22 mouse cellular contexts compared by ENCODE assay signal in the genomic region with DNA sequence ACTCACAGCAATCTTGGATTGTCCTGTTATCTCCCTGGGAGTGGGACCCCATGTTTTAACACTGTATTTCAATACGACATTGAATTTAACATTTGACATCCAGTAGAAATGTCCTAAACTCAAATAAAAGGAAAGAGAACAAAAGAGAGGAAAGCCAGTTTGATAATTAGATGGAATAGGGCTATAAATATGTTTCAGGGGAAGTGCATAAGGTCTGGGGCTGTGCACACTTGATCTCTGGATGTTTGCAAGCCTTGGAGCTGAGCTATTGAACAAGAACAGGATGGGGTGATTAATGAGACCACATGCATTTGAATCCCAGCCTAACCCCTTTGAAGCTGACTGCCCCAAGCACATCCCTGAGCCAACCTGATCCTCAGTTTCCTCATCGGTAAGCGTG.
DNase-seq lines count a peak whose midpoint lies in the region; ATAC-seq and TF ChIP-seq lines count a peak whose summit lies in the region.
"Had no signal": no experiment of that assay in that cellular context is flagged by ENCODE, and none has a peak within 500 bp of the region (broad histone marks: within the 10 kb centered on the region; RNA-seq: fewer than 3 reads in every experiment).

No protein-coding gene starts in this region.

- no peak overlapping the region for H3K4me3 ChIP-seq in embryonic facial prominence, embryonic 12.5 days
- H3K4me3 ChIP-seq in embryonic facial prominence, embryonic 10.5 days: no peak overlapping the region
- no peak overlapping the region for H3K4me3 ChIP-seq in kidney, embryonic 15.5 days (replicated peaks)
- H3K4me3 ChIP-seq in kidney, postnatal 0 days (replicated peaks; ENCODE audit: low read depth, low read length): no peak overlapping the region
- H3K4me3 ChIP-seq: forebrain, embryonic 13.5 days; forebrain, embryonic 15.5 days had no signal

- no peak for TF ChIP-seq CTCF in kidney, postnatal 0 days (IDR thresholded peaks at IDR 0.05; ENCODE audit: low read depth)

- H3K9me3 ChIP-seq in embryonic facial prominence, embryonic 12.5 days: no peaks in the 10 kb centered on the region
- H3K9me3 ChIP-seq in embryonic facial prominence, embryonic 10.5 days: no peaks in the 10 kb centered on the region
- H3K9me3 ChIP-seq in kidney, embryonic 15.5 days (replicated peaks): no peaks in the 10 kb centered on the region
- no peaks in the 10 kb centered on the region; the same call in 1 of the 2 replicates for H3K9me3 ChIP-seq in kidney, postnatal 0 days (replicated peaks; ENCODE audit: low read length)
- H3K9me3 ChIP-seq: forebrain, embryonic 13.5 days; forebrain, embryonic 15.5 days; G1E had no signal

- no peak for DNase-seq in embryonic facial prominence, embryonic 10.5 days (ENCODE audit: low spot score)
- no peak for DNase-seq in kidney, adult 9 months
- peak; percentile 68 for DNase-seq in kidney, postnatal 0 days (ENCODE audit: low spot score)
- DNase-seq in kidney, postnatal 36 days: no peak
- DNase-seq: adrenal gland, adult 8-10 months; adrenal gland, postnatal 14 days; adrenal gland, postnatal 36 days; B cell, adult 2 months; cerebellum, adult 11-12 months; cerebellum, adult 2 months; cerebellum, adult 9-10 months; cerebellum, postnatal 10 days; cerebellum, postnatal 25 days; forebrain, postnatal 0 days had no signal

- no peak overlapping the region for H3K9ac ChIP-seq in embryonic facial prominence, embryonic 12.5 days
- H3K9ac ChIP-seq in kidney, embryonic 15.5 days: no peak overlapping the region
- no peak overlapping the region for H3K9ac ChIP-seq in kidney, postnatal 0 days (ENCODE audit: low read depth, low read length)
- H3K9ac ChIP-seq: forebrain, embryonic 13.5 days; forebrain, embryonic 15.5 days; forebrain, postnatal 0 days had no signal

- peak overlapping the region; percentile 24; the same call in 1 of the 2 replicates for H3K27ac ChIP-seq in embryonic facial prominence, embryonic 12.5 days
- no peak overlapping the region; the same call in 1 of the 2 replicates for H3K27ac ChIP-seq in embryonic facial prominence, embryonic 10.5 days (replicated peaks)
- peak overlapping the region; percentile 77 for H3K27ac ChIP-seq in kidney, embryonic 15.5 days
- H3K27ac ChIP-seq in kidney, postnatal 0 days: 0 out of 2 replicates have a peak overlapping the region, but pooled peaks have one; percentile 60
- H3K27ac ChIP-seq: forebrain, embryonic 13.5 days; forebrain, embryonic 15.5 days had no signal

- 71% methylated on average over 3 of the region's 3 CpGs for WGBS in embryonic facial prominence, embryonic 12.5 days
- 84% methylated on average over 3 of the region's 3 CpGs for WGBS in embryonic facial prominence, embryonic 10.5 days
- 27% methylated on average over 3 of the region's 3 CpGs for WGBS in kidney, embryonic 15.5 days
- WGBS in kidney, postnatal 0 days: 32% methylated on average over 3 of the region's 3 CpGs

- no peaks in the 10 kb centered on the region for H3K27me3 ChIP-seq in embryonic facial prominence, embryonic 12.5 days
- H3K27me3 ChIP-seq in embryonic facial prominence, embryonic 10.5 days (replicated peaks; ENCODE audit: low read depth, poor library complexity, severe bottlenecking): no peaks in the 10 kb centered on the region
- no peaks in the 10 kb centered on the region for H3K27me3 ChIP-seq in kidney, embryonic 15.5 days
- H3K27me3 ChIP-seq in kidney, postnatal 0 days (ENCODE audit: insufficient read depth, low read length): no peaks in the 10 kb centered on the region
- H3K27me3 ChIP-seq: forebrain, embryonic 13.5 days; forebrain, embryonic 15.5 days had no signal

- H3K36me3 ChIP-seq in embryonic facial prominence, embryonic 12.5 days: no peaks in the 10 kb centered on the region
- no peaks in the 10 kb centered on the region for H3K36me3 ChIP-seq in embryonic facial prominence, embryonic 10.5 days (replicated peaks)
- H3K36me3 ChIP-seq in kidney, embryonic 15.5 days: no peaks in the 10 kb centered on the region
- H3K36me3 ChIP-seq in kidney, postnatal 0 days (ENCODE audit: insufficient read depth, low read length): no peaks in the 10 kb centered on the region
- H3K36me3 ChIP-seq: forebrain, embryonic 15.5 days; G1E had no signal

- H3K4me1 ChIP-seq in embryonic facial prominence, embryonic 12.5 days: peaks cover 15% of the 10 kb centered on the region; the same call in 1 of the 2 replicates
- H3K4me1 ChIP-seq in embryonic facial prominence, embryonic 10.5 days: peaks cover 9% of the 10 kb centered on the region
- H3K4me1 ChIP-seq in kidney, embryonic 15.5 days: peaks cover 25% of the 10 kb centered on the region
- no peaks in the 10 kb centered on the region for H3K4me1 ChIP-seq in kidney, postnatal 0 days (replicated peaks; ENCODE audit: insufficient read depth, low read length)
- H3K4me1 ChIP-seq: forebrain, embryonic 13.5 days; forebrain, embryonic 15.5 days had no signal

- ATAC-seq in embryonic facial prominence, embryonic 12.5 days (ENCODE audit: insufficient number of reproducible peaks, insufficient read depth, low FRiP score, low TSS enrichment): no peak
- 0 out of 2 replicates have a peak, but pooled peaks have one; percentile 12 for ATAC-seq in kidney, embryonic 15.5 days (replicated peaks; ENCODE audit: low FRiP score)
- ATAC-seq in kidney, postnatal 0 days (replicated peaks; ENCODE audit: low FRiP score, low read depth): no peak
- ATAC-seq: activated CD4-positive, CD25-positive, alpha-beta regulatory T cell, adult 4 months; CD4-positive, CD25-positive, alpha-beta regulatory T cell, adult 4 months; forebrain, embryonic 13.5 days; forebrain, embryonic 15.5 days; forebrain, postnatal 0 days; Patski had no signal

- no peak overlapping the region for H3K4me2 ChIP-seq in embryonic facial prominence, embryonic 12.5 days (replicated peaks)
- no peak overlapping the region for H3K4me2 ChIP-seq in kidney, embryonic 15.5 days
- no peak overlapping the region for H3K4me2 ChIP-seq in kidney, postnatal 0 days (ENCODE audit: low read length)
- H3K4me2 ChIP-seq: forebrain, embryonic 13.5 days; forebrain, embryonic 15.5 days had no signal
